Mouse (Mus musculus) CH12.LX (cell line): ENCODE measurements around the gene Sptbn2. TPM values are rescaled to one million over a fixed set of nuclear protein-coding genes. Genes with fewer than 3 reads are reported as not detected.

ENCODE experiments used
- DNase-seq: peaks from one replicate; pipeline ENCODE4 v3.0.0-alpha.2; 2013; ENCODE audit errors: extremely low read depth
- H3K27ac ChIP-seq: 2 replicates; pipeline ENCODE4 v1.5.1; 2012; ENCODE audit warnings: low read depth, mild to moderate bottlenecking, control low read depth, moderate library complexity; ENCODE audit not compliant: insufficient read depth
- H3K27me3 ChIP-seq: replicated peaks from 2 replicates; pipeline ENCODE3; 2012; ENCODE audit warnings: inconsistent platforms
- H3K36me3 ChIP-seq, 2 experiments: replicated peaks in 1 of 2; 2 replicates each; pipeline versions ENCODE3 to v1.6.1; 2012; ENCODE audit warnings: inconsistent platforms in 1 of 2, low read length in 1 of 2, mild to moderate bottlenecking in 1 of 2, mixed read lengths in 1 of 2, moderate library complexity in 1 of 2; ENCODE audit not compliant: control insufficient read depth in 1 of 2, insufficient read depth in 1 of 2
- H3K4me1 ChIP-seq, 2 experiments: 2 replicates each; pipeline ENCODE4 v1.6.1; 2012; ENCODE audit warnings: inconsistent platforms in 1 of 2, moderate library complexity in 1 of 2; ENCODE audit not compliant: insufficient read depth in 2 of 2, control insufficient read depth in 1 of 2
- H3K4me2 ChIP-seq: 2 replicates; pipeline ENCODE4 v1.6.1; 2012; ENCODE audit warnings: low read depth, mild to moderate bottlenecking, control low read depth; ENCODE audit not compliant: poor library complexity, insufficient read depth, severe bottlenecking
- H3K4me3 ChIP-seq, 3 experiments: fragments of 150-350 bp in 1 of 3; sonication (generic) in 1 of 3; replicated peaks in 1 of 3; 2 replicates each; pipeline versions ENCODE3 to v1.5.1; 2011 to 2012; ENCODE audit warnings: low read depth in 2 of 3, low read length in 2 of 3, mild to moderate bottlenecking in 2 of 3, moderate library complexity in 2 of 3, control low read depth in 1 of 3, improper control_type of control experiment in 1 of 3, inconsistent platforms in 1 of 3, mixed read lengths in 1 of 3; ENCODE audit not compliant: poor library complexity in 1 of 3
- H3K79me2 ChIP-seq: replicated peaks from 2 replicates; pipeline ENCODE4 v1.6.1; 2012; ENCODE audit warnings: mild to moderate bottlenecking, moderate library complexity; ENCODE audit not compliant: control insufficient read depth, poor library complexity, insufficient read depth, severe bottlenecking; ENCODE audit errors: extremely low read depth
- H3K9ac ChIP-seq: 2 replicates; pipeline ENCODE4 v1.6.1; 2012; ENCODE audit warnings: low read depth, mild to moderate bottlenecking, control low read depth, moderate library complexity; ENCODE audit not compliant: insufficient read depth
- H3K9me3 ChIP-seq: replicated peaks from 2 replicates; pipeline ENCODE3; 2012; ENCODE audit warnings: low read length, inconsistent platforms, mixed read lengths
- BHLHE40 ChIP-seq: IDR thresholded peaks from 2 replicates; pipeline ENCODE4 v1.6.1; 2011; ENCODE audit warnings: mild to moderate bottlenecking, low read depth, low read length, improper control_type of control experiment
- CHD1 ChIP-seq: IDR thresholded peaks from 2 replicates; pipeline ENCODE4 v1.6.1; 2012; ENCODE audit warnings: low read depth, low read length, improper control_type of control experiment, inconsistent platforms
- CHD2 ChIP-seq: IDR thresholded peaks from 2 replicates; pipeline ENCODE4 v1.6.1; 2011; ENCODE audit warnings: low read length, improper control_type of control experiment
- E2F4 ChIP-seq: IDR thresholded peaks from 2 replicates; pipeline ENCODE4 v1.6.1; 2011; ENCODE audit warnings: low read depth, low read length, improper control_type of control experiment; ENCODE audit not compliant: insufficient replicate concordance
- ELF1 ChIP-seq: IDR thresholded peaks from 2 replicates; pipeline ENCODE4 v1.6.1; 2014; ENCODE audit warnings: low read depth, mild to moderate bottlenecking, inconsistent platforms, low read length, improper control_type of control experiment
- HCFC1 ChIP-seq: IDR thresholded peaks from 2 replicates; pipeline ENCODE4 v1.6.1; 2012; ENCODE audit warnings: low read depth, mild to moderate bottlenecking, inconsistent platforms, low read length, improper control_type of control experiment
- IRF4 ChIP-seq: IDR thresholded peaks from 2 replicates; pipeline ENCODE4 v1.6.1; 2014; ENCODE audit warnings: low read depth, mild to moderate bottlenecking, inconsistent platforms, low read length, improper control_type of control experiment
- JUND ChIP-seq: conservative IDR thresholded peaks from 2 replicates; pipeline ENCODE4 v1.6.1; 2011; ENCODE audit warnings: low read depth, low read length, improper control_type of control experiment
- MAFK ChIP-seq: IDR thresholded peaks from 2 replicates; pipeline ENCODE4 v1.6.1; 2011; ENCODE audit warnings: low read length, improper control_type of control experiment; ENCODE audit not compliant: insufficient replicate concordance
- MAZ ChIP-seq: IDR thresholded peaks from 2 replicates; pipeline ENCODE4 v1.6.1; 2012; ENCODE audit warnings: low read depth, mild to moderate bottlenecking, inconsistent platforms, low read length, improper control_type of control experiment, moderate library complexity
- MEF2A ChIP-seq: IDR thresholded peaks from 2 replicates; pipeline ENCODE4 v1.6.1; 2014; ENCODE audit warnings: low read depth, mild to moderate bottlenecking, inconsistent platforms, low read length, improper control_type of control experiment, borderline replicate concordance
- MYC ChIP-seq: IDR thresholded peaks from 2 replicates; pipeline ENCODE4 v1.6.1; 2011; ENCODE audit warnings: low read depth, mild to moderate bottlenecking, improper control_type of control experiment, low read length
- NELFE ChIP-seq: IDR thresholded peaks from 2 replicates; pipeline ENCODE4 v1.6.1; 2011; ENCODE audit warnings: low read depth, low read length, improper control_type of control experiment
- NRF1 ChIP-seq: IDR thresholded peaks from 2 replicates; pipeline ENCODE4 v1.6.1; 2014; ENCODE audit warnings: low read depth, mild to moderate bottlenecking, inconsistent platforms, low read length, improper control_type of control experiment, moderate library complexity
- PAX5 ChIP-seq: IDR thresholded peaks from 2 replicates; pipeline ENCODE4 v1.6.1; 2012; ENCODE audit warnings: low read length, inconsistent platforms, mixed read lengths
- SIN3A ChIP-seq: IDR thresholded peaks from 2 replicates; pipeline ENCODE4 v1.6.1; 2012; ENCODE audit warnings: low read length, improper control_type of control experiment, inconsistent platforms
- SMC3 ChIP-seq: IDR thresholded peaks from 2 replicates; pipeline ENCODE4 v1.6.1; 2011; ENCODE audit warnings: low read depth, low read length, improper control_type of control experiment
- TBP ChIP-seq: conservative IDR thresholded peaks from 2 replicates; pipeline ENCODE4 v1.6.1; 2011; ENCODE audit warnings: low read depth, low read length, improper control_type of control experiment
- UBTF ChIP-seq: IDR thresholded peaks from 2 replicates; pipeline ENCODE4 v1.6.1; 2012; ENCODE audit warnings: low read depth, mild to moderate bottlenecking, inconsistent platforms, low read length, improper control_type of control experiment, moderate library complexity
- USF1 ChIP-seq: IDR thresholded peaks from 2 replicates; pipeline ENCODE4 v1.6.1; 2014; ENCODE audit warnings: low read depth, mild to moderate bottlenecking, inconsistent platforms, low read length, improper control_type of control experiment
- ZC3H11A ChIP-seq: IDR thresholded peaks from 2 replicates; pipeline ENCODE4 v1.6.1; 2012; ENCODE audit warnings: low read depth, mild to moderate bottlenecking, inconsistent platforms, low read length, improper control_type of control experiment
- ZKSCAN1 ChIP-seq: IDR thresholded peaks from 2 replicates; pipeline ENCODE4 v1.6.1; 2012; ENCODE audit warnings: low read depth, inconsistent platforms, low read length, improper control_type of control experiment, borderline replicate concordance
- ZMIZ1 ChIP-seq: IDR thresholded peaks from 2 replicates; pipeline ENCODE4 v1.6.1; 2012; ENCODE audit warnings: low read depth, mild to moderate bottlenecking, inconsistent platforms, low read length, improper control_type of control experiment
- ZNF384 ChIP-seq: IDR thresholded peaks from 2 replicates; pipeline ENCODE4 v1.6.1; 2012; ENCODE audit warnings: low read depth, low read length, improper control_type of control experiment, inconsistent platforms
- dilution Hi-C: fragments of 300-500 bp; cut with MboI; formaldehyde crosslinking; loops from 2 replicates; pipeline ENCODE4 v1.14.3; 2020; ENCODE audit warnings: low sequenced_read_pairs; ENCODE audit not compliant: extremely low pct_unique_long_range_greater_than_20kb, extremely low pct_ligation_motif_present
- in situ Hi-C: fragments of 300-500 bp; cut with MboI; formaldehyde crosslinking; loops from 3 replicates; pipeline ENCODE4 v1.14.3; 2019; ENCODE audit warnings: low sequenced_read_pairs, low pct_ligation_motif_present, low pct_unique_long_range_greater_than_20kb, mixed read lengths
- polyA plus RNA-seq: library from polyadenylated mRNA; unstranded; fragments of >175 nt; gene quantifications from 2 replicates; pipeline ENCODE4 v1.2.1, GENCODE M21; 2012; ENCODE audit warnings: low read depth; ENCODE audit not compliant: insufficient read length
- total RNA-seq, 2 experiments: library from RNA; depleted of rRNA; stranded (reverse); fragments of 300-350 nt in 1 of 2; fragments of >200 nt in 1 of 2; gene quantifications; 2 replicates each; pipeline ENCODE4 v1.2.3; 2012 to 2014

Sptbn2 gene
- total and polyA plus RNA-seq, 3 experiments: 0.08 to 2.7 (median 0.24) TPM

DNA sequence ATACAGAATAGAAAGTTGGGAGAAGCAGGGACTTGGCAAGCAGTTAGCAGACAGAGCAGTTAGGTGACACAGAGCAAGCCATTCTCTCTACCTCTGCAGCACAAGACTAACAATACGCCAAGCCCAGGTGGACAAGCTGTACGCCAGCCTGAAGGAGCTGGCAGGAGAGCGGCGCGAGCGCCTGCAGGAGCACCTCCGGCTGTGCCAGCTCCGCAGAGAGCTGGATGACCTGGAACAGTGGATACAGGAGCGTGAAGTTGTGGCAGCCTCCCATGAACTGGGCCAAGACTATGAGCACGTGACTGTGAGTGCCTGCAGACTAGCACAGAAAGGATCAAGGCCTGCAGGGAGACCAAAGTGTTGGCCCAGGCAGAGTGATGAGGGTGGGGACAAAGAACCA is 34.7 kb downstream of the Sptbn2 start:
- H3K27me3 ChIP-seq: no peaks in the 10 kb centered on the region
- TF ChIP-seq ZC3H11A: no peak
- no peak for TF ChIP-seq NELFE
- no peak for TF ChIP-seq JUND
- TF ChIP-seq MAZ: no peak
- no peak for TF ChIP-seq PAX5
- no peak for TF ChIP-seq HCFC1
- TF ChIP-seq SMC3: no peak
- no peak for TF ChIP-seq CHD2
- TF ChIP-seq ELF1: no peak
- TF ChIP-seq MEF2A: no peak
- no peak for TF ChIP-seq BHLHE40
- TF ChIP-seq MYC: no peak
- no peak for TF ChIP-seq TBP
- no peak for TF ChIP-seq IRF4
- no peak for TF ChIP-seq SIN3A
- TF ChIP-seq NRF1: no peak
- no peak for TF ChIP-seq E2F4
- TF ChIP-seq MAFK: no peak
- no peak for TF ChIP-seq CHD1
- in situ Hi-C loops: loop anchor here (10.0 kb wide), 1 partner anchor 51 kb away; the partner anchor contains the start of gene Gm960
- no peaks in the 10 kb centered on the region for H3K9me3 ChIP-seq
- no peak overlapping the region for H3K4me3 ChIP-seq
- dilution Hi-C loops: no loop called here
- no peak overlapping the region for H3K4me2 ChIP-seq
- no peak overlapping the region for H3K27ac ChIP-seq
- no peak overlapping the region for H3K9ac ChIP-seq
- H3K36me3 ChIP-seq: peaks cover 0 to 6% of the 10 kb centered on the region in 2 experiments
- H3K4me1 ChIP-seq: no peaks in the 10 kb centered on the region
- no peaks in the 10 kb centered on the region for H3K79me2 ChIP-seq
- no peak for DNase-seq

DNA sequence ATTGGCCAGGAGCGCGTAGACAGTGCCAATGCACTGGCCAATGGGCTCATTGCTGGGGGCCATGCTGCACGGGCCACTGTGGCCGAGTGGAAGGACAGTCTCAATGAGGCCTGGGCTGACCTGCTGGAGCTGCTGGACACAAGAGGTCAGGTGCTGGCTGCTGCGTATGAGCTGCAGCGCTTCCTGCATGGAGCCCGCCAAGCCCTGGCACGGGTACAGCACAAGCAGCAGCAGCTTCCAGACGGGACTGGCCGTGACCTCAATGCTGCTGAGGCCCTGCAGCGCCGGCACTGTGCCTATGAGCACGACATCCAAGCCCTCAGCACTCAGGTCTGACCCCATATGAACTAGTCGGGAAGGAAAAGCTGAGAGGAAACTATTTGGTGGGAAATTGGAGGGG is 35.6 kb downstream of the Sptbn2 start:
- H3K27me3 ChIP-seq: no peaks in the 10 kb centered on the region
- dilution Hi-C loops (no loop called here), in situ Hi-C loops (loop anchor here (10.0 kb wide), 1 partner anchor 52 kb away; the partner anchor contains the start of gene Gm960)
- peaks cover 0 to 6% of the 10 kb centered on the region in 2 experiments for H3K36me3 ChIP-seq
- no peak overlapping the region for H3K4me3 ChIP-seq
- no peak overlapping the region for H3K4me2 ChIP-seq
- no peak overlapping the region for H3K9ac ChIP-seq
- TF ChIP-seq ZNF384: no peak
- TF ChIP-seq ZMIZ1: no peak
- no peak for TF ChIP-seq IRF4
- TF ChIP-seq MAZ: no peak
- TF ChIP-seq USF1: no peak
- TF ChIP-seq NRF1: no peak
- TF ChIP-seq JUND: no peak
- TF ChIP-seq MAFK: no peak
- no peak for TF ChIP-seq SMC3
- TF ChIP-seq ZC3H11A: no peak
- no peak for TF ChIP-seq MYC
- no peak for TF ChIP-seq CHD1
- no peak for TF ChIP-seq CHD2
- TF ChIP-seq ZKSCAN1: no peak
- TF ChIP-seq UBTF: no peak
- H3K9me3 ChIP-seq: no peaks in the 10 kb centered on the region
- H3K4me1 ChIP-seq: no peaks in the 10 kb centered on the region
- DNase-seq: no peak
- H3K79me2 ChIP-seq: no peaks in the 10 kb centered on the region
- no peak overlapping the region for H3K27ac ChIP-seq
